Mouse (Mus musculus) kidney, postnatal 14 days (tissue): ENCODE results near the gene Olfr707.
"Not testable (repeated sequence)": the region's sequence is repeated elsewhere in the genome, so short reads cannot be mapped to it uniquely, and the experiment has no call there.

Source experiments
- DNase-seq: peaks from one replicate; pipeline ENCODE4 v3.0.0; 2022; ENCODE audit warnings: mixed read lengths

Olfr707 gene

GRCm38 (mm10) chr7:106901141-106901540 is at the start of gene Olfr707:
Olfr707 (minus strand) TSS chr7:106901241.
- not testable (repeated sequence) for DNase-seq

GRCm38 (mm10) chr7:106948212-106948611 is 47.2 kb upstream of the Olfr707 start, which contains the start of gene Olfr710:
Olfr710 (minus strand) TSS chr7:106948312.
- DNase-seq = no peak

GRCm38 (mm10) chr7:106932119-106932518 is 31.1 kb upstream of the Olfr707 start, which contains the start of gene Olfr709-ps1:
Olfr709-ps1 (minus strand) TSS chr7:106932219.
- DNase-seq = no peak

GRCm38 (mm10) chr7:106920961-106921360 is 19.9 kb upstream of the Olfr707 start:
- not testable (repeated sequence) for DNase-seq

- DNase-seq = no peak
Measured at GRCm38 (mm10) chr7:106907676-106908075, 6.6 kb upstream of the Olfr707 start, which contains the start of gene Olfr1532-ps1. Olfr1532-ps1 (plus strand) TSS chr7:106908001.

GRCm38 (mm10) chr7:106888062-106888461 is 13.0 kb downstream of the Olfr707 start, which contains the start of gene Olfr706:
Olfr706 (minus strand) TSS chr7:106888162.
- DNase-seq = no peak

GRCm38 (mm10) chr7:106876791-106877190 is 24.2 kb downstream of the Olfr707 start, which contains the start of gene Olfr705:
Olfr705 (minus strand) TSS chr7:106876891.
- DNase-seq = no peak

- no peak for DNase-seq
Measured at GRCm38 (mm10) chr7:106862885-106863284, 38.2 kb downstream of the Olfr707 start, which contains the start of gene Olfr704. Olfr704 (plus strand) TSS chr7:106863185.

GRCm38 (mm10) chr7:106843060-106843459 is 58.0 kb downstream of the Olfr707 start, which contains the start of gene Olfr703:
Olfr703 (plus strand) TSS chr7:106843360.
- no peak for DNase-seq
